Mouse (Mus musculus): Measurements from ENCODE around the gene Hist1h3i.
"Not testable (repeated sequence)": the region's sequence is repeated elsewhere in the genome, so short reads cannot be mapped to it uniquely, and the experiment has no call there.

The Hist1h3i gene

GRCm38 (mm10) chr13:21783255-21783617 is at the start of gene Hist1h3i:
TSS of gene Hist1h3i (minus strand) at chr13:21783370.
- DNase-seq (ENCODE audit: low spot score in 2 of 2): peak; percentile 11 to 30

DNA sequence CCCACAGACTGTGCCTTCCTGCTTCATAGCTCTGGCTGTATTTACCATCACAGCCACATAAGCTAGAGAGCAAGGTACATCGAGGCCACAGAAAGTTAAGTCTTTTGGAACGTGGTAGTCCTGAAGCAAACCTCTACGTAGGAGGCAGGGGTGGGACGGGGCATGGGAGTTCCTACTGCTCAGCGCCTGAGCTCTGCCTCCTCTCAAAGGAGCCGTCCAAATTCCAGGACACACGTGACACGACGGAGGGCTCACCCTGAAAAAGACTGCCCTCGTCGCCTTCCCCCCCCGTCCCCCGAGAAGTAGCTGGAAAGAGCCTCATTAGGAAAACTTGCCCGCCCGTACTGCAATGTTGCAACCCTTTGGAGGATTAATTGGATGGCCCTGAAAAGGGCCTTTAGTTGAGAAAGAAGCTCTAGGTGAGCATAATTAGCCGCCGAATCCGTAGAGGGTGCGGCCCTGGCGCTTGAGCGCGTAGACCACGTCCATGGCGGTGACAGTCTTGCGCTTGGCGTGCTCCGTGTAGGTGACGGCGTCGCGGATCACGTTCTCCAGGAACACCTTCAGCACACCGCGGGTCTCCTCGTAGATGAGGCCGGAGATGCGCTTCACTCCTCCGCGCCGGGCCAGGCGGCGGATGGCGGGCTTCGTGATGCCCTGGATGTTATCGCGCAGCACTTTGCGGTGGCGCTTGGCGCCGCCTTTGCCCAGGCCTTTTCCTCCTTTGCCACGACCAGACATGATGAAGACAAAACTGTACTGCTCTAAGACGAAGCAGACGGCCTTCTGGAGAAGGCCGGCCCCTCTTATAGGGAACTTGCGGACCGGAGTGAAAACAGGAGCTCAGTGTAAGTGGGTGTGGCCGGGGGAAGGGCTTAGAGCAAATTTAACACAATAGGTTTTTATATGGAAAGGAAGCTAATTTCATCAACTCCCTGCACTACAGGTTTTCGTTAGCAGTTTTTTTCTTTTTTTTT is 48.5 kb upstream of the Hist1h3i start, which contains the start of gene Hist1h4n:
Gene Hist1h4n, minus strand, starts transcription at position 779 of the 977 bp plus-strand sequence.
- peak in 1 of 2 experiments; percentile 17 for DNase-seq (ENCODE audit: low spot score in 2 of 2)

GRCm38 (mm10) chr13:21830344-21830743 is 47.2 kb upstream of the Hist1h3i start:
- DNase-seq (ENCODE audit: low spot score in 2 of 2): no peak

GRCm38 (mm10) chr13:21828511-21828910 is 45.3 kb upstream of the Hist1h3i start:
- DNase-seq (ENCODE audit: low spot score in 2 of 2): no peak

DNA sequence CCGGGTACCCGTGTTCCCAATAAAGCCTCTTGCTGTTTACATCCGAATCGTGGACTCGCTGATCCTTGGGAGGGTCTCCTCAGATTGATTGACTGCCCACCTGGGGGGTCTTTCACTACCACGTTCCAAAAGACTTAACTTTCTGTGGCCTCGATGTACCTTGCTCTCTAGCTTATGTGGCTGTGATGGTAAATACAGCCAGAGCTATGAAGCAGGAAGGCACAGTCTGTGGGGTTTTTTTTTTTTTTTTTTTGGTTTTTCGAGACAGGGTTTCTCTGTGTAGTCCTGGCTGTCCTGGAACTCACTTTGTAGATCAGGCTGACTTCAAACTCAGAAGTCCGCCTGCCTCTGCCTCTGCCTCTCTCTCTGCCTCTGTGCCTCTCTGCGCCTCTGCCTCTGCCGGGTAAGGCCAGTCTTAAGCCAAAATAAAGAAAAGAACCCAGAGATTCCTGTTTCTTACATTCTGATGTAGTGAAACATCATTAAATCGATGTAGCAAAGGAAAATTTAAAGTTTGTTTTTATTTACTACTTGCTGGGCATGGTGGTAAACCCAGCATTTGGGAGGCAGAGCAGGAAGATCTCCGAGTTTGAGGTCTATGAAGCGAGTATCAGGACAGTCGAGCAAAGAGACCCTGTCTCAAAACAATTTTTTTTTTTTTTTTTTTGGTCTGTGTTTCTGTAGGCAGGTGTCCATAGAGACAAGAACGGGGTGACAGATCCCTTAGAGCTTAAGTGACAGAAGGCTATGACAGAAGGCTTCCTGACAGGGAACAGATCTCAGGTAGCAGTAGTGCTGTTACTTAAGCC is 37.1 kb upstream of the Hist1h3i start:
- DNase-seq (ENCODE audit: low spot score in 2 of 2): not testable (repeated sequence)

GRCm38 (mm10) chr13:21812092-21812491 is 28.9 kb upstream of the Hist1h3i start:
- not testable (repeated sequence) for DNase-seq (ENCODE audit: low spot score in 2 of 2)

DNA sequence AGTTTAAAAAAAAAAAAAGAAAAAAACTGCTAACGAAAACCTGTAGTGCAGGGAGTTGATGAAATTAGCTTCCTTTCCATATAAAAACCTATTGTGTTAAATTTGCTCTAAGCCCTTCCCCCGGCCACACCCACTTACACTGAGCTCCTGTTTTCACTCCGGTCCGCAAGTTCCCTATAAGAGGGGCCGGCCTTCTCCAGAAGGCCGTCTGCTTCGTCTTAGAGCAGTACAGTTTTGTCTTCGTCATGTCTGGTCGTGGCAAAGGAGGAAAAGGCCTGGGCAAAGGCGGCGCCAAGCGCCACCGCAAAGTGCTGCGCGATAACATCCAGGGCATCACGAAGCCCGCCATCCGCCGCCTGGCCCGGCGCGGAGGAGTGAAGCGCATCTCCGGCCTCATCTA is 28.4 kb upstream of the Hist1h3i start, which contains the start of gene Hist1h4m:
Gene Hist1h4m, plus strand, starts transcription at position 208 of the 400 bp plus-strand sequence.
- DNase-seq (ENCODE audit: low spot score in 2 of 2): not testable (repeated sequence)

GRCm38 (mm10) chr13:21811074-21811473 is 27.9 kb upstream of the Hist1h3i start:
- not testable (repeated sequence) for DNase-seq (ENCODE audit: low spot score in 2 of 2)

DNA sequence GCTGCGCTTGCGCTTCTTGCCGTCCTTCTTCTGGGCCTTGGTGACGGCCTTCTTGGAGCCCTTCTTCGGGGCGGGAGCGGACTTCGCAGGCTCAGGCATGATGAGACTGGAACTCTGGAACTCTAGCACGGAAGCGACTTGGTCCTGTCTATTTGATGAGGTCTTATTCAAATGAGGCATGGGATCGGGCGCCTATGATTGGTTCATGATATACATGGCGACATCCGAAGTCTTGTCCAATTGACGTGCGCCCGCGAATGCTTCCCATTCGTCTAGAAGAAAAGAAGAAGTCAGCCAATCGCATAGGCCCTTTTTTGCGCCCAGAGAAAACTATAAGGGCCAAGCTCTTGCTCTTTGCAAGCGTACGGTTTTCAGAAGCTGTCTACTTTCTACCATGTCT is 26.9 kb upstream of the Hist1h3i start, which contains the start of the genes Hist1h2bq and Hist1h2ao:
Gene Hist1h2bq, minus strand, starts transcription at position 125 of the 400 bp plus-strand sequence.
Gene Hist1h2ao, plus strand, starts transcription at position 393 of the 400 bp plus-strand sequence.
- DNase-seq (ENCODE audit: low spot score in 2 of 2): not testable (repeated sequence)

DNA sequence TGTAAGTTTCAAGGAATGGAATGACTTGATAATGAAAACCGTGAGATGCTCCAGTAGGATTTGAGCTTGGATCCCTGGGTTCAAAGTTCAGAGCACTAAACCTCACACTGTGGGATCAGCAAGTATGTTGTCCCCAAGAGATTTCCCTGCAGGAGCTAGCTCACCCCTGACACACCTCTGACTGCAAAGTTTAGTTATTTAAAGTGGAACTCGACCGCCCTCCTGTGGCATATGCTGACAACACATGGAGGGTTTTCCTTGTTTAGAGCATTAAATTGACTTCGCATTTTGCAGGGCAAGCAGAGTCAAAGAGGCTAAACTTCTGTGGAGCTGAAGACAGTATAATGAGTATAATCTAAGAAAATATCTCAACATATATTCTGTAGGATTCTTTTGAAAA is 19.9 kb upstream of the Hist1h3i start:
- not testable (repeated sequence) for DNase-seq (ENCODE audit: low spot score in 2 of 2)

DNA sequence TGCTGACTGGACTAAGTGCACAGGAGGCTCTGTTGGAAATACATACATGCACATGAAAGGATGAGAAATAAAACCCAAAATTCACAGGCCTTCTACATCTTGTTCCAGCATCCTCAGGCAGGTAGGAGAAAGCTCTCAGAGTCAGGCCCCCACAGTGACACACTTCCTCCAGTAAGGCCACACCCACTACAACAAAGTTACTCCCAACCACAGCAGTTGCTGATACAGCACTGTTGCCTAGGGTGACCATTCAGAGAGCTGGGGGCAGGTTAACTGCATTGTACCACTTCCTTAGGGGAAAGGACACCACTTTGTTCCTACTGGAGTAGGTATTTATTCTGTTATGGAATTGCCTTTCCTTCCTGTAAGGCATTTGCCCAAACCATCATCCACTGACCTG is 14.0 kb upstream of the Hist1h3i start:
- DNase-seq (ENCODE audit: low spot score in 2 of 2): not testable (repeated sequence)

DNA sequence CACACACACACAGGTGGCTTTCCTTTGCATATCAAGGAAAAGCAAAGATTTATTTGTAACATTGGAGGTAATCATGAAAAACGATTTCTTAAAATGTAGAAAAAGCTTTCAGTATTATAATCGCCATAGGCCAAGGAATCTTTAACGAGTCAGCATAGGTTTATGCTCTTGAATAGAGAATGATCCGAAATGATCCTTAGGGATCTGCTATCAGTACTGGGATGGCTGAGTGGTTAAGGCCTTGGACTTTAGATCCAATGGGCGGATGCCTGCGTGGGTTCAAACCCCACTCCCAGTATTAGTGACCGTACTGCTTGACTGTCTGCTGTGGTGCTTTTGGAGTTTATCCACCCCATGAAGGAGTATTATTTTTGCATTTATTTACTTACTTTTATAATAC is 12.4 kb upstream of the Hist1h3i start:
- DNase-seq (ENCODE audit: low spot score in 2 of 2): no peak

GRCm38 (mm10) chr13:21790601-21791283 is 7.6 kb upstream of the Hist1h3i start:
- no peak for DNase-seq (ENCODE audit: low spot score in 2 of 2)

GRCm38 (mm10) chr13:21789925-21790324 is 6.8 kb upstream of the Hist1h3i start:
- DNase-seq (ENCODE audit: low spot score in 2 of 2): no peak

DNA sequence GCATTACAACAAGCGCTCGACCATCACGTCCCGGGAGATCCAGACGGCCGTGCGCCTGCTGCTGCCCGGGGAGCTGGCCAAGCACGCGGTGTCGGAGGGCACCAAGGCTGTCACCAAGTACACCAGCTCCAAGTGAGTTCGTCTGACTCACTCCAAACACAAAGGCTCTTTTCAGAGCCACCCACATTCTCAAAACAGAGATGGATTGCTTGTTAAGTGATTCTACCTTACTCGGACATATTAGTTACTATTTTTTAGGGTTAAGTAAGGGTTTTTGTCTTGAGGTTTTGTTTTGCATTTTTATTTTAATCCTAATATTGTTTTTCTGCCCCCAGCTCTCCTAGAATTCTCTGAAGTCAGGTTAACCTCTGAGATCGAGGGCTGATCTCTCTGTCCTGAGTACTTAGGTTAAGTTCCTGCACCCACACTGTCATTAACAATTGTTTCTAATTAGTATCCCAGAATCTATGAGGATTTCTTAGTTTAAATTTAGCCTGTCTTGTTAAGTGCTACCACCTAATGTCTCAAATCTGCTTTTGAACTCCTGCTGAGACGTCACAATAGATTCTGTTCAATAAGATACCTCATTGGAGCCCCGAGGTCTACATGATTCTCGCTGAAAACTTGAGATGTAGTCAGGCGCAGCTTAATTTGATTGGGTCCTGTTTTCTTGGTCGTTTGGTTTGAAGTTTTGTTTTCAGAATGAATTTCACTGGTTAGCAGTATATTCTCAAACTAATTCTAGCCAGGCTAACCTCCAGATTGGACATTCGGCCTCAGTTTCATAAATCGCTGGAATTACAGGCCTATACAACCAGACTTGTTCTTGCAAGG is 4.8 kb upstream of the Hist1h3i start:
- no peak for DNase-seq (ENCODE audit: low spot score in 2 of 2)

DNA sequence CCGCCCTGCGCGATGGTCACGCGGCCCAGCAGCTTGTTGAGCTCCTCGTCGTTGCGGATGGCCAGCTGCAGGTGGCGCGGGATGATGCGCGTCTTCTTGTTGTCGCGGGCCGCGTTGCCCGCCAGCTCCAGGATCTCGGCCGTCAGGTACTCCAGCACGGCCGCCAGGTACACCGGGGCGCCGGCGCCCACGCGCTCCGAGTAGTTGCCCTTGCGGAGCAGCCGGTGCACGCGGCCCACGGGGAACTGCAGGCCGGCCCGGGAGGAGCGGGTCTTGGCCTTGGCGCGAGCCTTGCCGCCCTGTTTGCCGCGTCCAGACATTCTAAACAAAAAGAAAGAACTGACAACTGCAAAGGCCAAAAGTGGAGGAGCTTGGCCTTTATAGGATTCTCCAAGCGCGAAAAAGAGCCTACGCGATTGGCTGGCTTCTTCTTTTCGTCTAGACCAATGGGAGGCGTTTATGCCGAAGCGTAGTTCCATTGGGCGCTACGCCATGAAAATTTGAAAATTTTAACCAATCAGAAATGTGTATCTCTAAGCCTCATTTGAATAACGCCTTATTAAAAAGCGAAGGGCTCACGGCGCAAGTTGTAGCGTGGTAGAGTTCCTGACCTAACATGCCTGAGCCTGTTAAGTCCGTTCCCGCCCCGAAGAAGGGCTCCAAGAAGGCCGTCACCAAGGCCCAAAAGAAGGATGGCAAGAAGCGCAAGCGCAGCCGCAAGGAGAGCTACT is 3.9 kb upstream of the Hist1h3i start, which contains the start of the genes Hist1h2an and Hist1h2bp:
Gene Hist1h2an, minus strand, starts transcription at position 320 of the 731 bp plus-strand sequence.
Gene Hist1h2bp, plus strand, starts transcription at position 563 of the 731 bp plus-strand sequence.
- DNase-seq (ENCODE audit: low spot score in 2 of 2): peak; percentile 70 to 82

GRCm38 (mm10) chr13:21786189-21786898 is 3.2 kb upstream of the Hist1h3i start:
- no peak for DNase-seq (ENCODE audit: low spot score in 2 of 2)

- no peak for DNase-seq (ENCODE audit: low spot score in 2 of 2)
These were observed 1.1 kb upstream of the Hist1h3i start for GRCm38 (mm10) chr13:21784311-21784710.

DNA sequence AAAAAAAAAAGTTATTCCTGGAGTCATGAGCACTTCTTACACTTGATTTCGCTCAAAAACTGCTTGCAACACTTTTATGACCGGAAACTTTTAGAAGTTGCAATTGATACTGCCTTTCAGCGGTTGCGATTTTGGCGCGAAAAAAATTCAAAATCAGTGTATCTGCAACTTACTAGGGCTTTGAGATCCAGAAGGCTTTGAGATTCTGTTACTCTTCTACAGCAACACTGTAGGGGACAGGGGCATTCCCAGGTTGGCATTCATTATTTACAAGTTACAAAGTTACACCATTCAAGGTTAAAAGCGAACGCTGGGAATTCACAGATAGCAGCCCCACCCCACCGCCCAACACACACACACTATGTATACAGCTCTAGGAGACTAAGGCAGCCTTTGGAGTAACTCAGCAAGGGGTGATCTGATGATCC is 578 bp upstream of the Hist1h3i start:
- no peak for DNase-seq (ENCODE audit: low spot score in 2 of 2)
